Mouse (Mus musculus): ENCODE data around the gene Gosr2. TPM values are rescaled to one million over a fixed set of nuclear protein-coding genes. Genes with fewer than 3 reads are reported as not detected.
A peak's percentile ranks its signal among the peaks of the same experiment; 100 is the strongest.

The Gosr2 gene
- polyA plus RNA-seq (2017; shearing (Covaris generic)) = 10 to 100 TPM; 60.7 to 78.9 (median 72.4) TPM

DNA sequence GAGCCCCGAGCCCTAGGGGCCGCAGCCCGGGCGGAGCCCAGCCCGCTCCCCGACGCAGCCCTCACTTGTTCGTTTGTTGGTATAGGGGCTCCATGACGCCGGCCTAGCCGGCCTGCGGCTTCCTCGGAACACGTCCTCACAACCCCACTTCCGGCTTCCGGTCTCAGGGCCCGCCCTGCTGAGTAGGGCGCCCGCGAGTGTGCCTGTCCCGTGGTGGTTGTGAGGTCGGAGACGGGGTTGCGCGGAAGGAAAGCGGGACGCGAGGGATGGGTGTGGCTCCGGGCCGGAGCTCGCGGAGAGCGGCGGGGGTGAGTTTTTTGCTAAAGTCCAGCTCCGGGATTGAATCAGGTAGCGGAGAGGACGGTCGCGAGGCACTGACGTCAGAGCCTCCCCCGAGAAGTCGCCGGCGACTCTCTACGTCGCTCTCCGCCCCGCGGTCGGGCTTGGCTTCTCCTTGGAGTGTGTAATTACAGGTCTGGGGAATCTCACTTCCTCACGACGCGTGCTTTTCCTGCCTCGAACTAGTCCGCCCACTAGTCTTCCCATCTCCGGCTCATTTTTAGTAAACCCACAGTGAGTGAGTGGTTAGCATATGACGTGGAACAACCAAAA lies at the start of gene Gosr2:
TSS of gene Gosr2 (minus strand) at position 334 of the 612 bp plus-strand sequence.
- ATAC-seq = peak; percentile 94

- ATAC-seq = no peak
These were observed 37.5 kb upstream of the Gosr2 start for GRCm38 (mm10) chr11:103735046-103735781.

DNA sequence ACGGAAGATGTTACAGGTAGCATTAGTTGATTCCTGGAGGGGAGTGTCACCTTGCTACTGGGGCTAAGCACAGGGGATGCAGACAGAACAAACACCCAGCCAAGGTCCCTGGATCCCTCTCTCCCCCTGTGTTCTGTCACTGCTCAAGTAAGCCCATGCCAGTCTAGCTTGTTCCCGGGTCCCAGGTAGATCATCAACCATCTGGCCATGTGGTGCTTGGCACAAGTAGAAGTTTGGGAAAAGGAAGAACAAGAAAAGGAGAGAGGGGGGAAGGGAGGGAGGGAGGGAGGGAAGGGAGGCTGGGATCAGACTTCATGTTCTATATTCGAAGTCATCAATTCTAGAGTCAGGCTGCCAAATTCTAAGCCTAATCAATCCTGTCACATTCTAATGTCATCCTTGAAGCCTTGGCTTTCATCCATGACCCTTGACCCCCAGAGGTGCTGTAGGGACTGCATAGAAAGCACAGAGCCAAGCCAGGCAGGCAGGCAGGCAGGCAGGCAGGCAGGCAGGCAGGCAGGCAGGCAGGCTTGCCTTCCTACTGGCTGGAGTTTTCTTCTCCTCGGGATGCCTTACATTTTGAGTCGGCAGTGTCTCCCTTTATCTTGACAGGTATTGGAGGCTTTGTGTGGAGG lies 36.8 kb upstream of the Gosr2 start:
- no peak for ATAC-seq

GRCm38 (mm10) chr11:103733961-103734360 lies 36.3 kb upstream of the Gosr2 start:
- no peak for ATAC-seq

DNA sequence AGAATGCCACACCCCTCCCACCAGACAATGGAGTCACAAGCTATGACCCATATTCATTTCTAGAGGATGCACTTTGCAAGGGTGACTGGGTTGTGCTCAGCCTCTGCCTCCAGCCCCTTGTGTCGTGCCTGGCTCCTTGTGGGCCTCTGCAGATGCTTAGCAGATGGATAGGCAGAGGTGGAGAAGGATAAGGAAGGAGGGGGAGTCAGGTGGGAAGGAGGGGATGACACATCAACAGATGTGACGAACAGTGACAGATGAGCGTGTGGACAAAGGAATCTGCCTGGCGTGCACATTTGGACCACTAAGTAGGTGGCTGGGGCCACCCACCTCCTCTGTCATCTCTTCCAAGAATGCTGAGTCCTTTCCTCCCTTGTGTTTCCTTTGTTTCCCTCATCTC lies 35.4 kb upstream of the Gosr2 start:
- ATAC-seq = no peak

DNA sequence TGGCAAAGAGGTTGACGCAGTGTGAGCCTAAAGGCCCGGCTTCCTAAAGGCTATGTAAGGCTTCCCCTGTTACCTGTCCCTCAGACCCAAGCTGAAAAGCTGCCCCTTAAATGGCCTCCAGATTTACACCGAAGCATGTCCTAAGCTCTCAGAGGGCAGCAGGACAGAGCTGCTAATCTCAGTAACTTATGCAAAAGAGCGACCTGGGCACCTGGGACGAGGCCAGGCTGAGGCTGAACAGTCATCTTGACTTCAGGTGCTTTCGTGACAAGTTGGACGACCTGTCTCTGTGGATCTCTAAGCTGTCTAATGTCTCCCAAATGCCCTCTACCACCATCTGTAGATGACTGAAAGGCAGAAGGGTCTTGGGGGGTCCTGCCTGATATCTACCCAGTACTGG lies 34.6 kb upstream of the Gosr2 start:
- ATAC-seq = no peak

GRCm38 (mm10) chr11:103731594-103731993 lies 33.9 kb upstream of the Gosr2 start:
- no peak for ATAC-seq

DNA sequence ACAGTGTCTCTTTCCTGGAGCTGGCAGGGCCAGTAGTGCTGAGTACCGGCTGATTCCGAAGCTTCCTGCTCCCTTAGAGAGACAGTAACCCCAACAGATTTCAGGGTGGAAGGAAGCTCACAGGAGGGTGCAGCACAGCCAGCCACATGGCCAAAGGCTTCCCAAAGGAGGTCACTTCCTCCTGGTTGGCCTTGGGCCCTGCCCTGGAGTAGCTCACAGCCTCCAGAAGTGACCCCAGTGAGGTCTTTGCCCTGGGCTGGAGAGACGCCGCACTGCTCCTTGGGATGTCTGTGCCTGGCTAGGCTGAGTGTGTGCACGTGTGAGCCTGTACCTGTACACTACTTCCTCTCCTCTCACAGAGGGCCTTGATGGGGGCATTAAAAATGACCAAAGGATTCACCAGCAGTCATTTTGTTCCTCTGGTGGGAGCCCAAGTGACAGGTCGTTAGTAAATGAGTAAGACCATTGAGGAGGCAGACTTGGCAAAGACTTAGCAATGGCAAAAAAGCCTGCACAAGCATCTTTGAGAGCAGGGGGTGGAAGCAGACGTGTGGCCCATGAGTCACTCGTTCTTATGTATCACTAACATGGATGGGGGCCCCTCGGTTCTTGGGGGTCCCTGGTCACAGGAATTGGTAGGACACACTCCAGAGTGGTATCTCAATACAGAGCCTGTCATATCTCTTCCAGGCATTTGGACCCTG lies 31.7 kb upstream of the Gosr2 start:
- ATAC-seq = no peak

- no peak for ATAC-seq
These were observed 26.7 kb upstream of the Gosr2 start for GRCm38 (mm10) chr11:103724331-103724771.

- ATAC-seq = no peak
These were observed 24.4 kb upstream of the Gosr2 start for GRCm38 (mm10) chr11:103722040-103722481.

GRCm38 (mm10) chr11:103721468-103722039 lies 23.9 kb upstream of the Gosr2 start:
- no peak for ATAC-seq

GRCm38 (mm10) chr11:103719436-103719835 lies 21.7 kb upstream of the Gosr2 start:
- ATAC-seq = no peak

DNA sequence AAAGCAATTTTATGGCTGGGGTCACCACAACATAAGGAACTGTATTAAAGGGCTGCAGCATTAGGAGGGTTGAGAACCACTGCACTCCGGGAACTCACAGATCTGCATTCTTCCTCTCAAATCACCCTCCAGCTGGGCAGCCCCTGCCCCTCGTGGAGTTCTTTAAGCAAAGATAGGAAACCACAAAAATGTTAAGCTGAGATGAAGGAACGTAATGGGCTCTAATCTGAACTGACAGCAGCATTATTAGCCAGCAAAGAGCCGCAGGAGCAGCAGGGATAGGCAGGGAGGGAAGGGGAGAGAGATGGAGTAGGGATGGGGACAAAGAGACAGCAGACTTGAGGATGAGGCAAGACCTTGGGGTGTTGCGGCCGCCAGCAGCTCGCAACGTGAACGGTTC lies 19.3 kb upstream of the Gosr2 start:
- ATAC-seq = no peak

DNA sequence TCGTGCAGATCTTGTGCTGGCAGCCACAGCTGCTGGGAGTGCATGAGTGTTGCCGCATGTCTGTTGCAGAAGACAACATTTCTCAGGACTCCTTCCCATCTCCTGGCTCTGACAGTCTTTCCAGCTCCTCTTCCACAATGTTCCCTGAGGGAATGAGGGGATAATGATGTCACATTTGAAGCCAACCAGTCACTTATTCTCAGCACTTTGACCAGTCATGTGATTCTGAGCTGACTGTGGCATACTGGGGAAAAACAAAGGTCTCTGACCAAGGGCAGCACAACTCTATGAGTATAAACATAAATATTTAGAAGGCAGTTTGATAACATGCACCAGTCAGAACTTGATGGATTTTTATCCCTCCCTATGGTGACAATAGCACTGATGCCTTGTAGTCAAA lies 16.4 kb upstream of the Gosr2 start:
- ATAC-seq = no peak

DNA sequence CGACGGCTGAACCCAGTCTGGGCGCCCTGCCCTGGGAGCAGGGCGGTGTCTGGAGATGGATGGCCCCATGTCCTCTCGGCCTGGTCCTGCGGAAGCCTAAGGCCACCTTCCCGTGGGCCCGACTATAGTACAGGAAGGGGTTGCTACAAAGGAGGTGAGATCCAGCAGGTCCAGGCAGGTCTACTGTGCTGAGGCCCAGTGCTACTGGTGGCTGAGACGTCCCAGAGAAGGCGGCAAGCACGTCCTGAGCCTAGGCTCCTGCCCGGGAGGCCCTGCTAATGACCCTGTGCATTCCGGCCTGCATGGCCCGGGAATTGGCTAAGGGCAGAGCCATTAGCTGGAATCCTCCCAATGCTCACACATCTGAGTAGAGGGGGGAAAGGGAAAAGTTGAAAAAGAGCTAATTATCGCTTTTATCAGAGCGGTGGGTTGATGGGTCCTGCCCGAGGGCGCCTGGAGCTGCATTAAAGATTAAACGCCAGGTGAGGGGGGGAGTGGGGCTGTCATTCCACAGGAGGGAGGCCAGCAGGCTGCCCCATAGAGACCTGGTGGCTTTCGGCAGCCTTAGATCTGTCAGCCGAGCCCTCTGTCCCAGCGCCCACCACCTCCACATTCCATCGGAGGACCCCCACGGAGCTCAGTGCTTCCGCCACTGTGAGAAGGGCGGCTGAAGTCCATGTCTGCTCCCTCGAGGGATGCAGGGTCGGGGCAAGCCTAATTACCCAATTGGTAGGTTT lies 14.3 kb upstream of the Gosr2 start:
- ATAC-seq = no peak

- no peak for ATAC-seq
These were observed 12.3 kb upstream of the Gosr2 start for GRCm38 (mm10) chr11:103709982-103710381.

- no peak for ATAC-seq
These were observed 9.3 kb upstream of the Gosr2 start for GRCm38 (mm10) chr11:103707005-103707404.

DNA sequence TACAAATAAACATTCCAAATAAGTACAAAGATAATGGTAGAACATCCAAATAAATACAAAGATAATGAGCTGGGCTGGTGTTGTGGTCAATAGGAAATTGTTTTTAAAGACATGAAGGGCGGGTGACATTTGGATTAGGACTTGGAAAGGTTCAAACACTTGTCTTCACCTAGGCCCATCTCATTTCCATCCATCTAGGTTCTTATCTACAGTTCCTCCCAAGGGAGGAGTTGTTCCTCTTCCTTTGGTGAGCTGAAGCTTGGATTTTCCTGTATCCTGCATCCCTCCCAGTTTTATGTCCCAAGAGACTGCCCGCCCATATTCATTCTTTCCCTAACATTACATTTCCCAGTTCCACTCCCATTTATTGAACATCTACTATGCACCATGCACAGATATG lies 528 bp upstream of the Gosr2 start:
- no peak for ATAC-seq

DNA sequence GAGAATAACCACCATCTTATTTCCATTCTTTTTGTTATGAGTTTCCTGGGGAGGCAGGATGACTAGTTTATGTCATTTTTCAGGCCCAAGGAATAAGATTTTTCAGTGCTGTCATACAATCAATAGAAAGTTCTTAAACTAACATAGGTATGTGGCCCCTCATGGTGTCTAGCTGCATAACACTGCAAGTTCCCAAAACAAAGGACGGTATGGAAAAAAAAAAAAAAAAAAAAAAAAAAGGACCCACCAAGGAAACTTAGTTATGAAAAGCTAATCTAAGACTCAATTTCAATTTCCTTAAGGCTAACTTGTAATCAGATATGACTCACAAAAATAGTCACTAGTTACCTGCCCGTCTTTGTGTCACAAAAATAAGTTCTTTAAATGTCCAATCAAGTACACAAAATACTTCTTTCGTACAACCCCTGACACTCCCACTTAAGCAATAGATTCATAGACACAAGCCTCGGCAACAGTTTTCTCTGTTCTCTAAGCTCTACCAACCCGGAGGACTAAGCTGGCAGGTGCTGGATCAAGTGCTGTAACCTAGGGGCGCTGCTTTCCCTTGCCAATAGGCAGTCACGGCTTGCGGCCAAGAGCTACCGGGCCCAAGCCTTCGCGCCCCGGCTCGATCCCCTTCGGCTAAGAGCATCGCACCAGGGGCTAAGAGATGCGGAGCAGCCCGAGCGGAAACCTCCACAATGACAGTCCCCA lies 690 bp downstream of the Gosr2 start:
- peak; percentile 38 for ATAC-seq

GRCm38 (mm10) chr11:103693241-103693640 lies 4.5 kb downstream of the Gosr2 start:
- no peak for ATAC-seq

- no peak for ATAC-seq
These were observed 6.7 kb downstream of the Gosr2 start for GRCm38 (mm10) chr11:103691036-103691435.
